Mouse (Mus musculus): ENCODE results near the gene Ctnna2.

- TF ChIP-seq CTCF (IDR thresholded peaks at IDR 0.05; ENCODE audit: insufficient read depth, low read length) (no peak), POLR2A (IDR thresholded peaks at IDR 0.05; ENCODE audit: borderline replicate concordance, extremely low read depth, low read depth, low read length) (no peak)
These were observed 50.1 kb downstream of the Ctnna2 start for GRCm38 (mm10) chr6:77929375-77929774.

All from lung, adult 2 months (tissue).